Mouse (Mus musculus): Measurements from ENCODE around the gene Tecpr2. TPM values are rescaled to one million over a fixed set of nuclear protein-coding genes. Genes with fewer than 3 reads are reported as not detected.

Gene Tecpr2
- polyA plus RNA-seq, 1 experiment from 2014 or later = 2.1 TPM

DNA sequence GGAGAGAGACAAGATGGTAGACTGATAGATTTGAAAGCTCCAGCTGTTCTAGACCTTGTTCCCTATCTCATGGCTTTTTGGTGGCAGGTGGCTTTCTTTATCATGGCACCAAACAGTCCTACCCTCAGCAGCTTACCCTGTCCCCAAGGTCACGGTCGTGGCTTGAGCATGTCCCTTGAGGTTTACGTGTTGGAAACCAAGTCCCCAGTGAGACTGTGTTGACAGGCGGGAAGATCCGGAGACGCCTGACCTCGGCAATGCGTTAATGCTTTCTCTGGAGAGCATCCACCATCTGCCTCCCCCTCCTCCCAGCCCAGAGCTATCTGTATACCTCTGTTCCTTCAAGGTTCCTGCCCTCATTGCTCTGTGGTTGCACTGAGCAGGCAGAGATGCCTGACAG, 94.7 kb downstream of the Tecpr2 start:
- no peak for ATAC-seq (ENCODE audit: low read depth)
- WGBS (ENCODE audit: insufficient replicate concordance) = 64% methylated on average over 8 of the region's 8 CpGs
- H3K4me1 ChIP-seq (ENCODE audit: control insufficient read depth, low read depth, low read length) = peaks cover 11% of the 10 kb centered on the region
- H3K4me2 ChIP-seq (ENCODE audit: low read depth, low read length) = no peak overlapping the region
- no peaks in the 10 kb centered on the region for H3K9me3 ChIP-seq (replicated peaks; ENCODE audit: control insufficient read depth, low read length)
- no peak overlapping the region for H3K27ac ChIP-seq (ENCODE audit: low read length)
- H3K36me3 ChIP-seq (ENCODE audit: control insufficient read depth, insufficient read depth) = no peaks in the 10 kb centered on the region
- H3K27me3 ChIP-seq (ENCODE audit: control insufficient read depth, insufficient read depth, low read depth, low read length) = no peaks in the 10 kb centered on the region
- H3K4me3 ChIP-seq (ENCODE audit: low read depth, low read length) = no peak overlapping the region
- H3K9ac ChIP-seq (ENCODE audit: low read depth, low read length) = no peak overlapping the region

DNA sequence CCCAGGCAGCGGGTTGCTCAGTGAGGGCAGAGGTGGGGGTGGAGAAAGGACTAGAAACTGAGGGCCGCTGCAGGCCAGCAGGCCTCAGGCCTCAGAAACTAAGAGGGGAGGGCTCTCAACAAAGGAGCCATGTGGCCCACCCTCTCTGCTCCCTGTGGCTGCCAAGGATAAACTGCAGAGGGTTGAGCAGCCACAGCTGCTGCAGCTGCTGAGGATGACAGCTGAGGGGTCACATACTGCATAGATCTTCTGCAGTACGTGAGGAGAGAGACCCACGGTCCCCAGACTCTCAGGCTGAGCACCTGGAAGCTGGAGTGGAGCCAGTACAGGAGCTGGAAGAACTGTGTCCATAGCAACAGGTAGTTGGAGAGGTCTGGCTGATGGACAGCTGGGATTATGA, 95.5 kb downstream of the Tecpr2 start:
- Histone ChIP-seq H3K27ac (ENCODE audit: low read length) (no peak overlapping the region), H3K9ac (ENCODE audit: low read depth, low read length) (no peak overlapping the region), H3K27me3 (ENCODE audit: control insufficient read depth, insufficient read depth, low read depth, low read length) (no peaks in the 10 kb centered on the region), H3K9me3 (replicated peaks; ENCODE audit: control insufficient read depth, low read length) (no peaks in the 10 kb centered on the region), H3K4me1 (ENCODE audit: control insufficient read depth, low read depth, low read length) (peaks cover 6% of the 10 kb centered on the region), H3K4me2 (ENCODE audit: low read depth, low read length) (no peak overlapping the region), H3K4me3 (ENCODE audit: low read depth, low read length) (no peak overlapping the region), H3K36me3 (ENCODE audit: control insufficient read depth, insufficient read depth) (no peaks in the 10 kb centered on the region)
- WGBS (ENCODE audit: insufficient replicate concordance) = 69% methylated on average over 4 of the region's 4 CpGs
- ATAC-seq (ENCODE audit: low read depth) = no peak

- WGBS (ENCODE audit: insufficient replicate concordance) = 62% methylated on average over 9 of the region's 9 CpGs
- H3K9ac ChIP-seq (ENCODE audit: low read depth, low read length) = no peak overlapping the region
- H3K27ac ChIP-seq (ENCODE audit: low read length) = no peak overlapping the region
- H3K4me2 ChIP-seq (ENCODE audit: low read depth, low read length) = no peak overlapping the region
- no peaks in the 10 kb centered on the region for H3K27me3 ChIP-seq (ENCODE audit: control insufficient read depth, insufficient read depth, low read depth, low read length)
- H3K9me3 ChIP-seq (replicated peaks; ENCODE audit: control insufficient read depth, low read length) = no peaks in the 10 kb centered on the region
- no peak overlapping the region for H3K4me3 ChIP-seq (ENCODE audit: low read depth, low read length)
- no peak for ATAC-seq (ENCODE audit: low read depth)
- peaks cover under 1% of the 10 kb centered on the region for H3K4me1 ChIP-seq (ENCODE audit: control insufficient read depth, low read depth, low read length)
- H3K36me3 ChIP-seq (ENCODE audit: control insufficient read depth, insufficient read depth) = no peaks in the 10 kb centered on the region
Observed at GRCm38 (mm10) chr12:110985141-110985540, 96.1 kb downstream of the Tecpr2 start.

GRCm38 (mm10) chr12:110986536-110987425, 97.7 kb downstream of the Tecpr2 start:
- H3K4me1 ChIP-seq (ENCODE audit: control insufficient read depth, low read depth, low read length) = peaks cover 10% of the 10 kb centered on the region
- ATAC-seq (ENCODE audit: low read depth) = no peak

DNA sequence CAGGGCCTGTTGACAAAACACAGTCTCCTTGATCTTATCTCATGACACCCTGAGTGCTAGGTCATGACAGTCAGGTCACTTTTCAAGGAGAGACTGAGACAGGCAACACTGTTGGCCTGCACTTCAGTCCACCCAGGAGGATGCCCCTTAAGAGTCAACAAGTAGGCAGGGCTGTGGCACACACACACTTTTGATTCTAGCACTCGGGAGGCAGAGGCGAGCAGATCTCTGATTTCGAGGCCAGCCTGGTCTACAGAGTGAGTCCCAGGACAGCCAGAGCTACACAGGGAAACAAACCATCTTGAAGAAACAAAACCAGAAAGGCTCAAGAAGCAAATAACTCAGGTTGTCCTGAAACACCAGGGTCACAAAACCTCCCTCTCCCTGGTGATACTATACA, 100.3 kb downstream of the Tecpr2 start:
- Histone ChIP-seq H3K36me3 (ENCODE audit: control insufficient read depth, insufficient read depth) (no peaks in the 10 kb centered on the region), H3K4me1 (ENCODE audit: control insufficient read depth, low read depth, low read length) (peaks cover 18% of the 10 kb centered on the region), H3K4me3 (ENCODE audit: low read depth, low read length) (no peak overlapping the region), H3K27me3 (ENCODE audit: control insufficient read depth, insufficient read depth, low read depth, low read length) (no peaks in the 10 kb centered on the region), H3K9me3 (replicated peaks; ENCODE audit: control insufficient read depth, low read length) (no peaks in the 10 kb centered on the region), H3K27ac (ENCODE audit: low read length) (no peak overlapping the region), H3K4me2 (ENCODE audit: low read depth, low read length) (no peak overlapping the region), H3K9ac (ENCODE audit: low read depth, low read length) (no peak overlapping the region)
- 80% methylated on average over 3 of the region's 3 CpGs for WGBS (ENCODE audit: insufficient replicate concordance)
- ATAC-seq (ENCODE audit: low read depth) = no peak

More at GRCm38 (mm10) chr12:110986536-110987425, 97.7 kb downstream of the Tecpr2 start:
- no peak overlapping the region for H3K27ac ChIP-seq (ENCODE audit: low read length)
- no peak overlapping the region for H3K4me2 ChIP-seq (ENCODE audit: low read depth, low read length)
- H3K36me3 ChIP-seq (ENCODE audit: control insufficient read depth, insufficient read depth) = no peaks in the 10 kb centered on the region
- 73% methylated on average over 11 of the region's 11 CpGs for WGBS (ENCODE audit: insufficient replicate concordance)
- no peaks in the 10 kb centered on the region for H3K9me3 ChIP-seq (replicated peaks; ENCODE audit: control insufficient read depth, low read length)
- H3K9ac ChIP-seq (ENCODE audit: low read depth, low read length) = no peak overlapping the region
- no peaks in the 10 kb centered on the region for H3K27me3 ChIP-seq (ENCODE audit: control insufficient read depth, insufficient read depth, low read depth, low read length)
- no peak overlapping the region for H3K4me3 ChIP-seq (ENCODE audit: low read depth, low read length)

GRCm38 (mm10) chr12:110990500-110990899, 101.4 kb downstream of the Tecpr2 start:
- Histone ChIP-seq H3K4me3 (ENCODE audit: low read depth, low read length) (no peak overlapping the region), H3K27ac (ENCODE audit: low read length) (no peak overlapping the region), H3K4me1 (ENCODE audit: control insufficient read depth, low read depth, low read length) (peaks cover 18% of the 10 kb centered on the region), H3K4me2 (ENCODE audit: low read depth, low read length) (no peak overlapping the region), H3K36me3 (ENCODE audit: control insufficient read depth, insufficient read depth) (no peaks in the 10 kb centered on the region), H3K9ac (ENCODE audit: low read depth, low read length) (no peak overlapping the region), H3K9me3 (replicated peaks; ENCODE audit: control insufficient read depth, low read length) (no peaks in the 10 kb centered on the region), H3K27me3 (ENCODE audit: control insufficient read depth, insufficient read depth, low read depth, low read length) (no peaks in the 10 kb centered on the region)
- no peak for ATAC-seq (ENCODE audit: low read depth)
- WGBS (ENCODE audit: insufficient replicate concordance) = 86% methylated on average over 7 of the region's 7 CpGs

DNA sequence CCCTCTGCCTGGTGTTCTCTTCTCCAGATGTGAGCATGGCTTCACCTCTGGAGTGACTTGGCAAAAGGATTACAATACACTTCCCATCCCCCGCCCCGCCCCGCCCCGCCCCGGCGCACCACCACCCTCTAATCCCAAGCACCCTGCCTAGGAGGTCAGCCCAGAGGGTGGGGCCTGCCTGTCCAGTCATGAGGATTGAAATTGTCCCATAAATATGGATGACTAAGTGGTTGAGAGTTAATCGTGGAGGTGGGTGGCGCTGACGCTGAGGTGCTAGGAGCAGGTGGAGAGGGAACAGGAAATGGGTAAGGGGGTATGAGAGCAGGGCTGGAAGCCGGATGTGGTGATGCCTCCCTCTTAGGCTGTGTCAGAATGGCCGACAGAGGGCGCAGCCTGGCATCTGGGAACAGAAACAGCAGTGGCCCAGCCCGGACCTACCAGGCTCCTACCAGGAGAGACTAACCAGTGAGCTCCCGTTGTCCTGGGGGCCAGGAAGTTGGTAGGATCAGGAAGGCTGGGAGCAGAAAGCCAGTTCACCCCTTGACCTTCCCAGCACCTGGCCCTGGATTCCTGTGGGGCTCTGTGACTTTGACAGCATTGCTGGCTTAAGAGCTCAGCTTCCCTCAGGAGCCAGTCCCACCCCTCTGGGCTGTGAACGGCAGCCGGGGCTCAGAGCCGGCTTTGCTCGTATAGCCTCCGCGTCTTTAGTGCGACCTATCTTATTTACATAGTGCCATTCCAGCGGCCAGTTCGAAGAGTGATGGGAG, 102.5 kb downstream of the Tecpr2 start:
- H3K36me3 ChIP-seq (ENCODE audit: control insufficient read depth, insufficient read depth) = no peaks in the 10 kb centered on the region
- H3K27me3 ChIP-seq (ENCODE audit: control insufficient read depth, insufficient read depth, low read depth, low read length) = no peaks in the 10 kb centered on the region
- 1% methylated on average over 23 of the region's 23 CpGs for WGBS (ENCODE audit: insufficient replicate concordance)
- ATAC-seq (ENCODE audit: low read depth) = peak; percentile 88
- H3K27ac ChIP-seq (ENCODE audit: low read length) = peak overlapping the region; percentile 80
- H3K9me3 ChIP-seq (replicated peaks; ENCODE audit: control insufficient read depth, low read length) = no peaks in the 10 kb centered on the region
- peaks cover 18% of the 10 kb centered on the region for H3K4me1 ChIP-seq (ENCODE audit: control insufficient read depth, low read depth, low read length)
- peak overlapping the region; percentile 84 for H3K4me2 ChIP-seq (ENCODE audit: low read depth, low read length)
- peak overlapping the region; percentile 66 for H3K9ac ChIP-seq (ENCODE audit: low read depth, low read length)
- peak overlapping the region; percentile 70 for H3K4me3 ChIP-seq (ENCODE audit: low read depth, low read length)

DNA sequence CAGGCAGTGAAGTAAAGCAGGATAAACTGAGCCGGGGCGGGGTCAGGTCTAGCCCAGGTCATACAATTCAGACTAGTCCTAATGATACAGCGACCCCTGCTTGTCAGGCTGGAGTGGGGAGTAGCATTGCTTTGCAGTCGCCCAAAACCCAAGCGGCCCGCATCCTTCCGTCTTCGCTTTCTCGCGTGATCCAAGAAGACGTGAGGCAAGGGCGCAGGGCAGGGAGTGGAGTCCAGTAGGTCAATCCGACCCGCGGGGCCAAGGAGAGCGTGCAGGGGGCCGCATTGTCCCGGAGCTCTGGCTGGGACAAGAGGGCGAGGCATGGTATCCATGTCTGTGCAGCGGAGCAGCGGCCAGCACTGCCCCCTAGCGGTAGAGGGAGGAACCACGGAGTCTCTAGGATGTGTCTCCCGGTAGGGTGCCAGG, 103.1 kb downstream of the Tecpr2 start:
- WGBS (ENCODE audit: insufficient replicate concordance) = under 1% methylated on average over 24 of the region's 24 CpGs
- peak overlapping the region; percentile 70 for H3K4me3 ChIP-seq (ENCODE audit: low read depth, low read length)
- peak; percentile 95 for ATAC-seq (ENCODE audit: low read depth)
- H3K27me3 ChIP-seq (ENCODE audit: control insufficient read depth, insufficient read depth, low read depth, low read length) = no peaks in the 10 kb centered on the region
- peak overlapping the region; percentile 66 for H3K9ac ChIP-seq (ENCODE audit: low read depth, low read length)
- H3K4me1 ChIP-seq (ENCODE audit: control insufficient read depth, low read depth, low read length) = peaks cover 18% of the 10 kb centered on the region
- H3K4me2 ChIP-seq (ENCODE audit: low read depth, low read length) = peak overlapping the region; percentile 84
- H3K27ac ChIP-seq (ENCODE audit: low read length) = peak overlapping the region; percentile 80
- H3K9me3 ChIP-seq (replicated peaks; ENCODE audit: control insufficient read depth, low read length) = no peaks in the 10 kb centered on the region
- no peaks in the 10 kb centered on the region for H3K36me3 ChIP-seq (ENCODE audit: control insufficient read depth, insufficient read depth)

DNA sequence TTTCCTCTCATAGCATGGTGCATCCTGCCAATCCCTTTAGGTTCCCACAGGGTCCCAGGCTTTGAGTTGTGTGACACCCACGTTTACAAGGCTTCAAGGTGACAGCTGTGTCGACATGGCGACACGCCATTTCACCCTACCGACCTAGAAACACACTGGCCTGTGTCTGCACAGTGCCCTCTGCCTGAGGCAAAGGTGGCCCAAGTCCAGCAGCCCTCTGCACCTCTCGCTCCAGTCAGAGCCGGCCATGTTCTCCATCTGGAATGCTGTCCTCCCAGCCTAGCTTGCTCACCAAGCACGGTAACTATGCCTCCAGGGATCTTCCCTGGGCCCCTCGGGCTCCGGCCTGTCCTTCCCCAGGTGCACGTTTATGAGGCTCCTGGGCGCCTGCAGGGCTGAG, 103.7 kb downstream of the Tecpr2 start:
- Histone ChIP-seq H3K27me3 (ENCODE audit: control insufficient read depth, insufficient read depth, low read depth, low read length) (no peaks in the 10 kb centered on the region), H3K36me3 (ENCODE audit: control insufficient read depth, insufficient read depth) (no peaks in the 10 kb centered on the region), H3K4me3 (ENCODE audit: low read depth, low read length) (peak overlapping the region; percentile 70; the same call in 1 of the 2 replicates), H3K9me3 (replicated peaks; ENCODE audit: control insufficient read depth, low read length) (peaks cover 3% of the 10 kb centered on the region; the same call in 1 of the 2 replicates), H3K27ac (ENCODE audit: low read length) (no peak overlapping the region), H3K9ac (ENCODE audit: low read depth, low read length) (no peak overlapping the region), H3K4me2 (ENCODE audit: low read depth, low read length) (peak overlapping the region; percentile 84), H3K4me1 (ENCODE audit: control insufficient read depth, low read depth, low read length) (peaks cover 18% of the 10 kb centered on the region)
- ATAC-seq (ENCODE audit: low read depth) = no peak
- 77% methylated on average over 12 of the region's 12 CpGs for WGBS (ENCODE audit: insufficient replicate concordance)
